In the genomic region with DNA sequence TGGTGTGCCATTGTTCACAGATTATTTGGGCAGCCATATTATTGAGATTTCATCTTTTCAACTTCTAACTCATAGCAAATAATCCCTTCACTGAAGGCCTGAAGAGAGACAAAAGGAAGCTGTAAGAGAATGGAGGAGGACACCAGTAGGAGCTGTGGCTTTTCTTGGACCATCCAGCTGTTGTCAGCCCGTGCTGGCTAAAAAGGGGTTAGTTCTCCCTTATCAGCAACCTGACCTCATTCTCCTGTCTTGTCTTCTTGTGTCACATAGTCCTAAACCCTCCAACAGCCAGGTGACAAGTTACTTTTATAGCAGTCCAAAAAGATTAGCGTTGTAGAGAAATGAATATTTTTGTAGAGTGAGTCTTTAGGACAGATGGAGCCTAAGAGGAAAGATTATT, we compare ENCODE assay signal across 25 mouse cellular contexts.
"Had no signal": no experiment of that assay in that cellular context is flagged by ENCODE, and none has a peak within 500 bp of the region (broad histone marks: within the 10 kb centered on the region; RNA-seq: fewer than 3 reads in every experiment).

No protein-coding gene starts in this region.

- ATAC-seq: hindbrain, postnatal 0 days; intestine, embryonic 16.5 days had no signal

- H3K27me3 ChIP-seq: heart, embryonic 12.5 days; heart, embryonic 15.5 days; hindbrain, embryonic 13.5 days; hindbrain, embryonic 15.5 days; kidney, embryonic 15.5 days; limb, embryonic 13.5 days; limb, embryonic 15.5 days had no signal

- H3K4me1 ChIP-seq: hindbrain, embryonic 13.5 days; hindbrain, embryonic 15.5 days; kidney, embryonic 15.5 days; limb, embryonic 13.5 days; limb, embryonic 15.5 days had no signal

- DNase-seq: gastrocnemius, postnatal 14 days; gastrocnemius, postnatal 36 days; heart, adult 11 months; heart, adult 2 months; heart, postnatal 14 days; heart, postnatal 36 days; kidney, adult 11 months; kidney, adult 2 months; kidney, adult 9 months; kidney, postnatal 14 days; kidney, postnatal 36 days; layer of hippocampus, adult 9-11 months; layer of hippocampus, postnatal 36 days; left cerebral cortex, postnatal 4 days had no signal

- H3K9ac ChIP-seq: heart, embryonic 12.5 days; heart, embryonic 15.5 days; hindbrain, embryonic 13.5 days; hindbrain, embryonic 15.5 days; kidney, embryonic 15.5 days; limb, embryonic 13.5 days; limb, embryonic 15.5 days had no signal

- H3K9me3 ChIP-seq: heart, embryonic 10.5 days; heart, embryonic 12.5 days; heart, embryonic 15.5 days; hindbrain, embryonic 13.5 days; hindbrain, embryonic 15.5 days; kidney, embryonic 15.5 days; limb, embryonic 13.5 days; limb, embryonic 15.5 days had no signal

- H3K36me3 ChIP-seq: heart, embryonic 10.5 days; heart, embryonic 12.5 days; heart, embryonic 15.5 days; hindbrain, embryonic 13.5 days; hindbrain, embryonic 15.5 days; kidney, embryonic 15.5 days; limb, embryonic 13.5 days; limb, embryonic 15.5 days had no signal

- H3K27ac ChIP-seq: heart, adult 2 months; heart, embryonic 10.5 days; heart, embryonic 15.5 days; hindbrain, embryonic 13.5 days; hindbrain, embryonic 15.5 days; hindbrain, postnatal 0 days; kidney, embryonic 15.5 days; kidney, postnatal 0 days; limb, embryonic 13.5 days; limb, embryonic 15.5 days had no signal

- H3K4me2 ChIP-seq: heart, embryonic 12.5 days; heart, embryonic 15.5 days; hindbrain, embryonic 13.5 days; hindbrain, embryonic 15.5 days; kidney, embryonic 15.5 days; limb, embryonic 13.5 days; limb, embryonic 15.5 days had no signal

- H3K4me3 ChIP-seq: heart, adult 2 months; heart, embryonic 10.5 days; heart, embryonic 12.5 days; heart, embryonic 15.5 days; hindbrain, embryonic 13.5 days; hindbrain, embryonic 15.5 days; kidney, embryonic 15.5 days; limb, embryonic 13.5 days; limb, embryonic 15.5 days had no signal
